Mouse (Mus musculus): Measurements from ENCODE around the gene Wdcp. TPM values are rescaled to one million over a fixed set of nuclear protein-coding genes. Genes with fewer than 3 reads are reported as not detected.
"Not testable (repeated sequence)": the region's sequence is repeated elsewhere in the genome, so short reads cannot be mapped to it uniquely, and the experiment has no call there.

Gene Wdcp
- polyA plus RNA-seq, 1 experiment from 2014 or later: 15.2 TPM

DNA sequence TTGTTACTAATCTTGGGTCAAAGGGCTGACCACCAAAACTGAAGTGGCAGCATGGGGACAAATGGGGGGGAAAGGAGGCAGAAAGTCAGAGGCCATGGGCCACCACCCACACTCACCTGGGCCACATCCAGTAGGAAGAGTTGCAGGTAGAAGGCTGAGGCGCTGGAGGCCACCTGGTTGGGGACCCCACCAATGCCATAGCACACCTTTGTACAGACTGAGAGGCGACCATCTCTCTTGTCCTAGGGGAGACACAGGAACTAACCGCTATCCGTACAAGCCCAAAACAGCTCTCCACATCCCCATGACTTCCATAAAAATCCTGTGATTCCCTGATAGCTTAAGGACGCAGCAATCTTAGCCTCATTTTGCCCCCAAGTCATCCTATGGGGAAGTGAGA lies 28.2 kb downstream of the Wdcp start:
- Histone ChIP-seq H3K4me2 (no peak overlapping the region), H3K36me3 (no peaks in the 10 kb centered on the region), H3K9ac (replicated peaks) (no peak overlapping the region), H3K9me3 (replicated peaks) (no peaks in the 10 kb centered on the region), H3K4me3 (replicated peaks) (no peak overlapping the region), H3K27ac (replicated peaks) (no peak overlapping the region), H3K4me1 (peaks cover 12% of the 10 kb centered on the region), H3K27me3 (replicated peaks) (no peaks in the 10 kb centered on the region)
- no peak for ATAC-seq (ENCODE audit: low FRiP score)
- WGBS: 98% methylated on average over 5 of the region's 5 CpGs

DNA sequence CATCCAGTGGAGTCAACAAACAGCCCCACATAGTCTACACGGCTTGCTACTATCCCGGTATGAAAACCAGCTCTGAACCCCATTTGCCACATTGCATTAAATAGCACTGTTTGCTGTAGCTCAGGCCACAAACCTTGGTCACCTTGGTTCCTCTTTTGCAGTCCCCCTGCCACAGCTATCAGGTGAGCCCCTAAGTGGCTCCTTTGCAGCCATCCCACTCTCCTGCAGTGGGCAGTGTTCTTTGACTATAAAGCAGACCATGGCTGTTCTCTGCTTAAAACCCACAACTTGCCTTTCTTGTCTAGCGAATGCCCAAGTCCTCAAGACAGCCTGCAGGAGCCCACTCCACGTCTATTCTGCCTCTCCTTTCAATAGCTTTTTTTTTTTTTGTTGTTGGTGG lies 29.2 kb downstream of the Wdcp start:
- WGBS: 66% methylated on average over 4 of the region's 4 CpGs
- peaks cover 12% of the 10 kb centered on the region for H3K4me1 ChIP-seq
- no peak overlapping the region for H3K27ac ChIP-seq (replicated peaks)
- H3K9me3 ChIP-seq (replicated peaks): no peaks in the 10 kb centered on the region
- no peak overlapping the region for H3K9ac ChIP-seq (replicated peaks)
- no peak overlapping the region for H3K4me2 ChIP-seq
- no peaks in the 10 kb centered on the region for H3K36me3 ChIP-seq
- ATAC-seq (ENCODE audit: low FRiP score): no peak
- no peaks in the 10 kb centered on the region for H3K27me3 ChIP-seq (replicated peaks)
- no peak overlapping the region for H3K4me3 ChIP-seq (replicated peaks)

DNA sequence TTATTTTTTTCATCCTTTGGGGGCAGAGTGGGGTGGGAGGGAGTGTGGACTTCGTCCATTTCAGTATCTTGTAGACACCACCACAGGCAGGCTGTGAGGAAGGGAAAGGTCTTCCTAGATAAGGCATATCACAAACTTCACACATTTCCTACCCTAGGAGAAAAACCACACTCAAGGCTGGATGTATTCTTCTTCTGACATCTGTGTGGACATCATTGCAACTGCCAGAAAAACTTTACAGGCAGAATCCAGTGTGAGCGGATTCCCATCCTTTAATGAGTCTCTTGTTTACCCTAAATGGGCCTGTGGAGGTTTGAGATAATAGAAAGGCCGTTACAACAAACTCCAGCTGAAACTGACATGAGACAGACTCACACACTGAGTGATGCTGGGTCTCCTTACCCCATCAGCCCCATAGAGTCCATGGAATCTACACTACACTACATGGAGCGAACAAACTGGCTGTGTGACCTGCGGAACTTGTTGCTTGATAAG lies 29.9 kb downstream of the Wdcp start:
- H3K9me3 ChIP-seq (replicated peaks): no peaks in the 10 kb centered on the region
- 69% methylated on average over 5 of the region's 5 CpGs for whole genome bisulfite sequencing
- H3K27me3 ChIP-seq (replicated peaks): no peaks in the 10 kb centered on the region
- no peak for ATAC-seq (ENCODE audit: low FRiP score)
- no peak overlapping the region for H3K9ac ChIP-seq (replicated peaks)
- H3K4me1 ChIP-seq: peaks cover 12% of the 10 kb centered on the region
- H3K4me2 ChIP-seq: no peak overlapping the region
- no peak overlapping the region for H3K27ac ChIP-seq (replicated peaks)
- H3K36me3 ChIP-seq: no peaks in the 10 kb centered on the region
- no peak overlapping the region for H3K4me3 ChIP-seq (replicated peaks)

DNA sequence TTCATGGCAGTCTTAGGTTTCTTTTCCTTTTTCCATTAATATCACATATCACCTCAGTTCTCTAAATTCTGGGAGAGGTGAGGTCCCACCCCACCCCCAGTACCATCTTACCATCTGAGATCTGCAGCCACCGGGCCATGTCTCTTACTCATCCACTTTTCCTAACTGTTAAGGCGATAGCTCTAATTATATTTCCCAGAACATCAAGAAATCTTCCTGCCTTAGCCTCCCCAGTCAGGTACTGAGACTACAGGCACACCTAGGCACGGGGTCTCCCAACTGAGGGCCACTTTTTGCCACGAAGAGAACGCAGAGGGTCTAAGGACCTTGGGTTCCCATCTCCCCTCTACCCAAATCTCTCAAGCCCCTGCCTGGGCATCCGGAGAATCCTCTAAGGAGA lies 30.4 kb downstream of the Wdcp start:
- ATAC-seq (ENCODE audit: low FRiP score): peak; percentile 18; the same call in 1 of the 2 replicates
- H3K9me3 ChIP-seq (replicated peaks): no peaks in the 10 kb centered on the region
- no peak overlapping the region for H3K9ac ChIP-seq (replicated peaks)
- H3K4me2 ChIP-seq: peak overlapping the region; percentile 92
- H3K4me1 ChIP-seq: peaks cover 12% of the 10 kb centered on the region
- H3K27ac ChIP-seq (replicated peaks): no peak overlapping the region
- 0 out of 2 replicates have a peak, but pooled peaks cover 2% of the 10 kb centered on the region for H3K36me3 ChIP-seq
- H3K27me3 ChIP-seq (replicated peaks): no peaks in the 10 kb centered on the region
- 74% methylated on average over 6 of the region's 6 CpGs for WGBS
- H3K4me3 ChIP-seq (replicated peaks): peak overlapping the region; percentile 46

DNA sequence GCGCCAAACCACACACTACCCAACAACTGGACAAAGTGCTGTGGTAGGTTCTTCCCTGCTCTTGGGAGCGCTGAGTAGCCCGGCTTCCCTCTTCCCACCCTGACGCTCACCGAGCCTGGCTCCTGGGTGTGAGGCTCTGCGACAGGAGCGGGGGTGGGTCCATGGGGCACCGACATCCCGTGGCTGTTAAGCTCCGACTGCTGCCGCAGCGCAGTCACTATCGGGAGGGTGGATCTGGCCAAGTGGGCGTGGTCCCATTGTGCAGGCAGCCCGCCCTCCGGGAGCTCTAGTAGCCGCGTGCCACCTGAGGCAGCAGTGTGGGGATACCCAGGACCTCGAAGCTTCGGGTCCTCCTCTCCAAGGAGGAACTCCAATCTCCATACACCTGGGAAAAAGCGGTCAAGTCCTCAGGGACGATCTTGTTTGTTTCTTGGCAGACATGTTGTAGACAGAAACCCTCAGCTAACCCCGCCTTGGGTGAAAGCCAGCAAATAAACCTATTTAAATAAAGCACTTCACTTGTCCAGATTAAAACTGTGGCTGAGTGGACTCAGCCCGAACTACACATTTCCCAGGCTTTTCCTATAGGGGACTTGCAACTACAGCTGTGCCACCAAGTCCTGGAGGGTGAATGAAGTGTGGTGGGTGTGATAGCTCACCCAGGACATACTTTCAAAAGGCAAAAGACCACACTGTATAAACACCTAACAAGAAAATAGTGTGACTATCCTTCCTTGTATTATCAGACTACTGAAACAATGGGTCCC lies 31.2 kb downstream of the Wdcp start, which contains the start of gene Mfsd2b:
Mfsd2b (minus strand) TSS at position 199 of the 767 bp plus-strand sequence.
- H3K4me2 ChIP-seq: peak within 1 kb of the TSS; percentile 92
- peak within 1 kb of the TSS; percentile 57 for H3K9ac ChIP-seq (replicated peaks)
- no peaks in the 10 kb centered on the region for H3K9me3 ChIP-seq (replicated peaks)
- no peak within 1 kb of the TSS for H3K27ac ChIP-seq (replicated peaks)
- H3K4me1 ChIP-seq: peaks cover 12% of the 10 kb centered on the region
- ATAC-seq (ENCODE audit: low FRiP score): peak; percentile 79
- H3K27me3 ChIP-seq (replicated peaks): no peaks in the 10 kb centered on the region
- peak within 1 kb of the TSS; percentile 46 for H3K4me3 ChIP-seq (replicated peaks)
- 6% methylated on average over 24 of the region's 24 CpGs for WGBS
- H3K36me3 ChIP-seq: peaks cover 9% of the 10 kb centered on the region

DNA sequence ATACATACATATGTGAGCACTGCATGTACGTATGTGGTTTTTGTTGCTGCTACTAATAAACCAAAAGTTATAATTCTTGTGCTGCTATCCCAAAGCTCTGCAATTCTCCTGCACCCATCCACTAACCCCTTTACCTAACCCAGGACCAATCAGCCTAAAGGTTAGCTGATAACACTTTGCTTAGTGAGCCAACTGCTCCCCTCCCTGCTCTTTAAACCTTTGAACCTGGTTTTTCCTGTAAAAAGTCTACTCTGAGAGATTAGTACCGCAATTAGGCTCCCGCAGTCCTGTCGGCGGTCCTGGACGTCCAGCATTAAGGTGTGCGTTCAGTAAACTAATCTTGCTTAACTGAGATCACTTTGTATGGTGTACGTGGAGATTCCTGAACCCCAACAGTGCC lies 32.5 kb downstream of the Wdcp start:
- 89% methylated on average over 8 of the region's 8 CpGs for WGBS
- no peak for ATAC-seq (ENCODE audit: low FRiP score)
- no peaks in the 10 kb centered on the region for H3K27me3 ChIP-seq (replicated peaks)

DNA sequence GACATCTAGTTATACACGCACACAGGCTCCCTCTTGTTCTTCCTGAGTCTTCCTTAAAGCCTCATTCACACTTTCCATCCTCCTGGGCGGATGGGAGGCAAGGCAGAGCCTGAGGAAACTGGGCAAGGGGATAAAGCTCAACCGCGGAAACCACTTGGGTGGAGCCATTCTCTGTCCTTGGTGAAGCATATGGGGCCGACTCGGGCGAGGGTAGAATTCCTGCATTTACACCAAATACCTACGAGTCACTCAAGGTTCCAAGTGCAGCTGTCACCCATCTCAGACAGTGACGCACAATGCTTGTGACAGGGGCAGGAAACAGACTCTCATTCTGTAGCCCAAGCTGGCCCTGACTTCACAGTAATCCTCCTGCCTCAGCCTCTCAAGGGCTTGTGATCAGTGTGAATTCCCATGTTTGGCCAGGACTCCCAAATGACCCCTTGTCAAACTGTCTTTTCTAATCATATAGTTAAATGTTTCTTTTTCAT lies 35.2 kb downstream of the Wdcp start:
- Histone ChIP-seq H3K27me3 (replicated peaks) (no peaks in the 10 kb centered on the region), H3K27ac (replicated peaks) (no peak overlapping the region), H3K9me3 (replicated peaks) (no peaks in the 10 kb centered on the region), H3K4me2 (no peak overlapping the region), H3K4me1 (peaks cover 12% of the 10 kb centered on the region), H3K36me3 (peaks cover 27% of the 10 kb centered on the region), H3K4me3 (replicated peaks) (no peak overlapping the region), H3K9ac (replicated peaks) (no peak overlapping the region)
- WGBS: 85% methylated on average over 9 of the region's 9 CpGs
- ATAC-seq (ENCODE audit: low FRiP score): no peak

More for the DNA sequence above, 32.5 kb downstream of the Wdcp start:
- Histone ChIP-seq H3K27ac (replicated peaks) (no peak overlapping the region), H3K9me3 (replicated peaks) (no peaks in the 10 kb centered on the region), H3K36me3 (peaks cover 12% of the 10 kb centered on the region), H3K4me2 (no peak overlapping the region), H3K4me3 (replicated peaks) (no peak overlapping the region), H3K9ac (replicated peaks) (no peak overlapping the region), H3K4me1 (peaks cover 12% of the 10 kb centered on the region)

DNA sequence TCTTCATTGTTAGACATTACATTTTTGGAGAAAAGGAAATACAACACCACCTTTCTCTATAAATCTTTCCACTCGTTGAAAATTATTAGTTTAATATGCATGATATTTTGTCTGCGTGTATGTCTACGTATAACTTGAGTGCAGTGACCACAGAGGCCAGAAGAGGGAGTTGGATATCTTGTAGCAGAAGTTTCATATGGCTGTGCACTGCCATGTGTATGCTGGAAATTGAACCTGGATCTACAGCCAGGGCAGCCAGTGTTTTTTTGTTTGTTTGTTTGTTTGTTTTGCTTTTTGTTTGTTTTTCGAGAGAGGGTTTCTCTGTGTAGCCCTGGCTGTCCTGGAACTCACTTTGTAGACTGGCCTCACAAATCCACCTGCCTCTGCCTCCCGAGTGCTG lies 35.9 kb downstream of the Wdcp start:
- peaks cover 7% of the 10 kb centered on the region for H3K4me1 ChIP-seq
- H3K27ac ChIP-seq (replicated peaks): no peak overlapping the region
- no peak overlapping the region for H3K4me2 ChIP-seq
- no peak for ATAC-seq (ENCODE audit: low FRiP score)
- no peak overlapping the region for H3K4me3 ChIP-seq (replicated peaks)
- H3K36me3 ChIP-seq: peaks cover 27% of the 10 kb centered on the region
- H3K9me3 ChIP-seq (replicated peaks): no peaks in the 10 kb centered on the region
- H3K27me3 ChIP-seq (replicated peaks): no peaks in the 10 kb centered on the region
- 94% methylated on average over 5 of the region's 5 CpGs for WGBS
- no peak overlapping the region for H3K9ac ChIP-seq (replicated peaks)

DNA sequence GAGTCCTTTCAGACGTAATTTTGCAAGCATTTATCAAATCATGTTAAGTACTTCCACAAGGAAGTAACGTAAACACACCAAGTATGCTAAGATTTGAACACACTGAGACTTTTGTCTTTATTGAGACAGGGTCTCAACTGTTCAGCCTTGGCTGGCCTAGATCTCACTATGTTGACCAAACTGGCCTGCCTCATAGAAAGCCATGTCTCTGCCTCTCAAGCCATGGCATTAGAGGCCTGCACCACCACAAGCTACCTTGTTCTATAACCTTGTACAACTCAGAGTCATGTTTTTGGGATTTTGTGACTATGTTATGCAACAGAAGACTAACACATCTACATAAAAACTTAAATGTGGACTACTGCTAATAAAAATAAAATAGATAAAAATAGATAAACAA lies 39.0 kb downstream of the Wdcp start:
- H3K36me3 ChIP-seq: peaks cover 27% of the 10 kb centered on the region
- H3K4me3 ChIP-seq (replicated peaks): no peak overlapping the region
- H3K4me1 ChIP-seq: no peaks in the 10 kb centered on the region
- H3K9ac ChIP-seq (replicated peaks): no peak overlapping the region
- WGBS: 94% methylated on average over 2 of the region's 2 CpGs
- no peak overlapping the region for H3K27ac ChIP-seq (replicated peaks)
- H3K9me3 ChIP-seq (replicated peaks): no peaks in the 10 kb centered on the region
- no peak overlapping the region for H3K4me2 ChIP-seq
- no peak for ATAC-seq (ENCODE audit: low FRiP score)
- no peaks in the 10 kb centered on the region for H3K27me3 ChIP-seq (replicated peaks)

DNA sequence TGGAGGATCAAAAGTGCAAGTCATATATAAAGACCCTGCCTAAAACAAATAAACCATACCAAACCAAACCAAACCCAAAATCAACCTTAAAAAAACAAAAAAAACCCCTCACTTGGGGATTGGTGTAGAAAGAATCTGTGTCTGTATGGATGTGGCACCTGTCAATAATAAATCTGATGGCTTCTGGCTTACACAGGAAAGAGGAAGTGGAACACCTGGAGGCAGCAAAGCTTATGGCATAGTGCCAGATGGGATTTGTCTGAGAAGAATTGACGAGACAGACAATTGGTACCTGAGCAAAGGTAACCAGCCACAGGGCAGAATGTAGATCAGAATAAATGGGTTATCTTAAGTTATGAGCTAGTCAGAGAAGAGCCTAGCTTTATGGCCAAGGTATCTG lies 42.0 kb downstream of the Wdcp start:
- H3K4me3 ChIP-seq (replicated peaks): no peak overlapping the region
- no peaks in the 10 kb centered on the region for H3K9me3 ChIP-seq (replicated peaks)
- peaks cover 19% of the 10 kb centered on the region for H3K36me3 ChIP-seq
- H3K9ac ChIP-seq (replicated peaks): no peak overlapping the region
- H3K27me3 ChIP-seq (replicated peaks): no peaks in the 10 kb centered on the region
- no peak for ATAC-seq (ENCODE audit: low FRiP score)
- H3K27ac ChIP-seq (replicated peaks): no peak overlapping the region
- H3K4me2 ChIP-seq: no peak overlapping the region
- WGBS: 86% methylated on average over 1 of the region's 1 CpGs
- no peaks in the 10 kb centered on the region for H3K4me1 ChIP-seq

DNA sequence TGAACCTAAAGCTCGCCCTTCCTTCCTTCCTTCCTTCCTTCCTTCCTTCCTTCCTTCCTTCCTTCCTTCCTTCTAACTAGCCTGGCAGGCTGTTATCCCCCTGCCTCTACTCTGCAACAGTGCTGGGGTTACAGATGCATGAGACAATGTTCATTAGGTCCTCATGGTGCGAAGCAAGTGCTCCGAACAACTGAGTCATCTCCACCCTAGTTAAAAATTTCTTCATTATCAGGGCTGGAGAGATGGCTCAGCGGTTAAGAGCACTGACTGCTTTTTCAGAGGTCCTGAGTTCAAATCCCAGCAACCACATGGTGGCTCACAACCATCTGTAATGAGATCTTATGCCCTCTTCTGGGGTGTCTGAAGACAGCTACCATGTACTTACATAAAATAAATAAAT lies 43.5 kb downstream of the Wdcp start:
- not testable (repeated sequence) for H3K27ac ChIP-seq (replicated peaks); H3K27me3 ChIP-seq (replicated peaks); H3K4me1 ChIP-seq; ATAC-seq (ENCODE audit: low FRiP score); H3K9me3 ChIP-seq (replicated peaks); H3K4me3 ChIP-seq (replicated peaks); H3K9ac ChIP-seq (replicated peaks); H3K4me2 ChIP-seq
- WGBS: 96% methylated on average over 4 of the region's 4 CpGs
- peaks cover 25% of the 10 kb centered on the region for H3K36me3 ChIP-seq

DNA sequence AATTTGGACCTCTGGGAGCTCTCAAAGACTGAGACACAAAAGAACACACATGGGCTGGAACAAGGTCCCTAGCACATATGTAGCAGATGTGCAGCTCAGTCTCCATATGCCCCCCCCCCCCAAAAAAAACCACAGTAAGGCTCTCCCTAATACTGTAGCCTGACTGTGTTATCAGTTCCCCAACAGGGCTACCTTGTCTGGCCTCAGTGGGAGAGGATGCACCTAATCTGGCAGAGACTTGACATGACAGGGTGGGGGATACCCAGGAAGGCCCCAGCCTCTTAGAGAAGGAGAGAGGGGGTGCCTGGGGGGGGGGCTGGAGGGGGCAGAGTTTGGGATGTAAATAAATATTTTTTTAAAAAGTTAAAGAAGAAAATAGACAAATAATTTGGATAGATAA lies 45.6 kb downstream of the Wdcp start:
- Histone ChIP-seq H3K4me2 (no peak overlapping the region), H3K27ac (replicated peaks) (no peak overlapping the region), H3K9ac (replicated peaks) (no peak overlapping the region), H3K27me3 (replicated peaks) (no peaks in the 10 kb centered on the region), H3K4me3 (replicated peaks) (no peak overlapping the region), H3K9me3 (replicated peaks) (no peaks in the 10 kb centered on the region), H3K36me3 (peaks cover 14% of the 10 kb centered on the region; the same call in 1 of the 2 replicates), H3K4me1 (no peaks in the 10 kb centered on the region)
- ATAC-seq (ENCODE audit: low FRiP score): no peak
